Mouse (Mus musculus) midbrain, embryonic 10.5 days (tissue): ENCODE measurements around the gene Arhgef7. TPM values are rescaled to one million over a fixed set of nuclear protein-coding genes. Genes with fewer than 3 reads are reported as not detected.

Source experiments
- DNase-seq: peaks from one replicate; pipeline ENCODE4 v3.0.0-alpha.2; 2017; ENCODE audit warnings: low spot score
- H3K27ac ChIP-seq: fragments of 300-500 bp; sonication (generic); replicated peaks from 2 replicates; pipeline ENCODE4 v1.5.1; 2016; ENCODE audit warnings: mild to moderate bottlenecking
- H3K27me3 ChIP-seq: fragments of 300-500 bp; sonication (generic); 2 replicates; pipeline ENCODE4 v1.6.1; 2016; ENCODE audit warnings: low read depth, mild to moderate bottlenecking; ENCODE audit not compliant: poor library complexity, severe bottlenecking
- H3K36me3 ChIP-seq: fragments of 300-500 bp; sonication (generic); 2 replicates; pipeline ENCODE4 v1.6.1; 2016; ENCODE audit warnings: mild to moderate bottlenecking, moderate library complexity
- H3K4me1 ChIP-seq: fragments of 300-500 bp; sonication (generic); 2 replicates; pipeline ENCODE4 v1.6.1; 2016
- H3K4me3 ChIP-seq: fragments of 300-500 bp; sonication (generic); 2 replicates; pipeline ENCODE4 v1.5.1; 2016; ENCODE audit warnings: mild to moderate bottlenecking, moderate library complexity
- H3K9me3 ChIP-seq: fragments of 300-500 bp; sonication (generic); replicated peaks from 2 replicates; pipeline ENCODE4 v1.6.1; 2016; ENCODE audit warnings: mild to moderate bottlenecking
- WGBS: fragments of 180-500 bp; shearing (Covaris S2); methylation state at CpG from one replicate; pipeline ENCODE4 v1.1.7; 2016; 5-methylcytosine and 5-hydroxymethylcytosine counted together
- polyA plus RNA-seq: library from polyadenylated mRNA; unstranded; fragments of >200 nt; fragmentation: Nextera tagmentation; extraction: Ambion mirVana; gene quantifications from 2 replicates; pipeline ENCODE4 v1.2.1, GENCODE M21; 2016

Arhgef7 gene
- polyA plus RNA-seq, 1 experiment from 2014 or later = 47.4 TPM

DNA sequence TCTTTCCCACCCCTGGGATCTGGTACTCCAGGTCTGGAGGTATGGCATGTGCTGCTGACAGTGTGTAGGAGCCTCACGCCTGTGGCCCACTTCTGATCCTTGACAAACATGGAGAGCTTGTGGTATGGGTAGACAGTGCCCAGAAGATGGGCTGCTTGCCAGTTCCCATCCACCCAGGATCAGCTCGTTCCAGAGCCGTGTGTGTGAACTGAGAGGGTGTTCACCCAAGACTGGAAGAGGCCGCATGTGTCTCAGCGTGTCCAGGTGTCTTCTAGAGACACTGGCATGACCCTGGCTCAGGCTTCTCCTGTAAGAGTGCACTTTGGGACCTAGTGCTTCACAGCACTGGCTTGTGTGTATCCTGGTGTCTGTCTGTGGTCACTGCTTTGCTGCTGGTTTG lies 82.9 kb downstream of the Arhgef7 start:
- H3K27me3 ChIP-seq = no peaks in the 10 kb centered on the region
- H3K9me3 ChIP-seq = no peaks in the 10 kb centered on the region
- H3K4me3 ChIP-seq = no peak overlapping the region
- H3K36me3 ChIP-seq = peaks cover 100% of the 10 kb centered on the region
- H3K27ac ChIP-seq = no peak overlapping the region
- WGBS = 94% methylated on average over 5 of the region's 5 CpGs
- no peaks in the 10 kb centered on the region for H3K4me1 ChIP-seq
- no peak for DNase-seq

DNA sequence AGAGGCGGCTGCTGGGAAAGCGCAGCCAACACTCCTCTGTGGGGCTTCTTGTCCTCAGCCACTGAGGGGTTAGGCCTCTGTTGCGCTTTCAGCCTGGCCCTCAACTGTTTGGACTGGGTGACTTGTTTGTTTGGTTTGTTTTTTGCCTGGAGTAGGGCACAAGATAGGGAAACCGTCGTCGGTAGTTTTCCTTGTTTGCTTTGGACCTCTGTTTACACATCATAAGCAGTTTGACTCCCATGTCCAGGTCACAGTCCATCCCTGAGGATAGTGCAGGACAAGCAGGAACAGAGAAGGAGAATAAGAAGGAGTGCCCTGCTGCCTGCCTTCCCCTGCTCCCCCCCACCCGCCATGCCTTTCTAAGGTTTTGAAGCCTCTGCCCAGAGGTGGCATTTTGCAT lies 86.3 kb downstream of the Arhgef7 start:
- WGBS = 88% methylated on average over 7 of the region's 7 CpGs
- peaks cover 100% of the 10 kb centered on the region for H3K36me3 ChIP-seq
- H3K27ac ChIP-seq = no peak overlapping the region
- DNase-seq = no peak
- H3K4me3 ChIP-seq = no peak overlapping the region
- H3K9me3 ChIP-seq = no peaks in the 10 kb centered on the region
- H3K27me3 ChIP-seq = no peaks in the 10 kb centered on the region
- H3K4me1 ChIP-seq = no peaks in the 10 kb centered on the region

DNA sequence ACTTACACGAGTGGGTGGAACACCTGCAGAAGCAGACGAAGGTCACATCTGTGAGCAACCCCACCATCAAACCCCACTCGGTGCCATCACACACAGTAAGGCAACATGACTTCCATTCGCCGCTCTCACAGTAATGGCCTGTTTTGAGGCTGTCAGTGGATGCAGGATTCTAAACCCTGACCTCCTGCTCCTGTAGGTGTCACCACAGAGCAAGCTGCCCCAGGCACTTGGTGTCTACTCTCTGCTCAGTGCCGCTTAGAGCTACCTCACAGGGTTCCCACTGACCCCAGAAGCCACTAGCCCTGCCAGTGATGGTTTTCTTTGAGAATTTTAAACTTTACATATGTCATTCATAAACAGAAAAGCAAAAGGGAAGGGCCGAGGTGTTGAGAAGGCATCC lies 87.7 kb downstream of the Arhgef7 start:
- no peak overlapping the region for H3K27ac ChIP-seq
- no peak for DNase-seq
- H3K4me1 ChIP-seq = no peaks in the 10 kb centered on the region
- no peak overlapping the region for H3K4me3 ChIP-seq
- WGBS = 93% methylated on average over 7 of the region's 7 CpGs
- peaks cover 100% of the 10 kb centered on the region for H3K36me3 ChIP-seq
- no peaks in the 10 kb centered on the region for H3K27me3 ChIP-seq
- no peaks in the 10 kb centered on the region for H3K9me3 ChIP-seq

DNA sequence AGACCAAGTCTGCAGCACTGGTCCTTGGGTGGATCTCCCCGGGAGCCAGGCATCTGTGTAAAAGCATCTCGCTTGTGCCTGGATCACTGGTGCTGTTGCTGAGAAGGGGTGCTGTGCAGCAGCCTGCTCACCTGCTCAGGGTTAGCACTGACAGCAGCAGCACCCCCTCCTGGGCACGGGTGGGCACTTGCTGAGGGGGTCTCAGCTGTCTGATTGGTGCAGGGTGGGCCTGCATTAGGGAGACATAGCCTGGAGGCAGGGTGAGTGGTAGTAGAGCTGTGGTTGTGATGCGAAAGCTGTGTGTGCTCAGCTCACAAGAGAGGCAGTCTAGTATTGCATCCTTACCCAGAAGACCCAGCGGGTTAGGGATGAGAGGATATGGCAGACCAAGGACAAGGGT lies 92.6 kb downstream of the Arhgef7 start:
- Histone ChIP-seq H3K4me3 (no peak overlapping the region), H3K4me1 (no peaks in the 10 kb centered on the region), H3K9me3 (no peaks in the 10 kb centered on the region), H3K27me3 (no peaks in the 10 kb centered on the region), H3K36me3 (peaks cover 100% of the 10 kb centered on the region), H3K27ac (no peak overlapping the region)
- 92% methylated on average over 5 of the region's 5 CpGs for WGBS
- no peak for DNase-seq

DNA sequence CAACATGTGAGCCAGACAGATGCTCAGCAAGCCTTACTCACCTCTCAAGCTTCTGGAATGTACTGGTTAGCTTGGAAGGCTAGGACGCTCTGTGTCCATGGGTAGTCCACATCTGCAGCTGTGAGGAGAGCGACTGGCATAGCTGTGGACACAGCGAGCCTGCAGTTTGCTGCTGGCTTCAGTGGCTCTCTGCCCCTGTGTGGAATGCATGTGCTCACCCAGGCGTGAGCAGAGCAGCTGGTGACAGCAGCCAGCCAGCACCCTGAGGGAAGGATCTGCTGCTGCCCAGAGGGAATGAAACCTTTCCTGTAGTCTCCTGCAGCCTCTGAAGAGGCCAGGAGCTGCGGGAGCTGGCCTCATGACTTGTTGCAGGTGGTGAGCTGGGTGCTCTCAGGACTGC lies 93.0 kb downstream of the Arhgef7 start:
- Histone ChIP-seq H3K27me3 (no peaks in the 10 kb centered on the region), H3K4me3 (no peak overlapping the region), H3K9me3 (no peaks in the 10 kb centered on the region), H3K27ac (no peak overlapping the region), H3K36me3 (peaks cover 100% of the 10 kb centered on the region), H3K4me1 (no peaks in the 10 kb centered on the region)
- 84% methylated on average over 5 of the region's 5 CpGs for WGBS
- DNase-seq = no peak

DNA sequence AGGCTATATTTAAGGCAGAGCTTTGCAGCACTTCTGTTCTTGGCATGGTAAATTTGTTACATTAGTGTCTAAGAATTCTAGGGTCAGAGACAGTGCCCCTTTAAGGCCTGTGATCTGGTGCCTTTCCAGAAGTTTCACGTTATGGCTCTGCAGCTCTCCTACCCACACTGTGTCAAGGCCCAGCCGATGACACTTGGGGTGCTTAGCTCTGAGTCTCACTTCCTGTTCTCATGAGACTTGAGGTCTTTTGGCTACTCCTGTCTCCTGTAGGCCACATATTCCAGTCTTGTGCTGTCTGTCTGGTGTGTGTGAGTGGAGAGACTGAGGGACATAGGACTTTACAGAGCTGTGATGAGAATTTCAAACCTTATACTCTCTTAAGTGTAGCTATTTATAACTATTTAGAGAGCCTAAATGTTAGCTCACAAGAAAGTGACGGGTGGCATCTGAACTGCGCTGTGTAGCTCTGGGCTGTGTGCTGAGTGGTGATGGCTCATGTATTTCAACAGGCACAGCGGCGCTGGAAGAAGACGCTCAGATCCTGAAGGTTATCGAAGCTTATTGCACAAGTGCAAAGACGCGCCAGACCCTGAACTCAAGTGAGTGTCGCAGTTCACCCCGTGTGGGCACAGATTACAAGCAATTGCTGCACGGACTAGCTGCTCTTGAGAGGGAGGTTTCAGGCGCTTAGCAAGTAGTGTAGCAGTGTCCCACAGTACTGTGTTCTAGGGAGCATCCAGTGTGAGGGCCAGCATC lies 94.1 kb downstream of the Arhgef7 start:
- WGBS = 96% methylated on average over 14 of the region's 14 CpGs
- Histone ChIP-seq H3K9me3 (no peaks in the 10 kb centered on the region), H3K4me3 (no peak overlapping the region), H3K27ac (no peak overlapping the region), H3K36me3 (peaks cover 100% of the 10 kb centered on the region), H3K4me1 (no peaks in the 10 kb centered on the region), H3K27me3 (no peaks in the 10 kb centered on the region)
- no peak for DNase-seq

DNA sequence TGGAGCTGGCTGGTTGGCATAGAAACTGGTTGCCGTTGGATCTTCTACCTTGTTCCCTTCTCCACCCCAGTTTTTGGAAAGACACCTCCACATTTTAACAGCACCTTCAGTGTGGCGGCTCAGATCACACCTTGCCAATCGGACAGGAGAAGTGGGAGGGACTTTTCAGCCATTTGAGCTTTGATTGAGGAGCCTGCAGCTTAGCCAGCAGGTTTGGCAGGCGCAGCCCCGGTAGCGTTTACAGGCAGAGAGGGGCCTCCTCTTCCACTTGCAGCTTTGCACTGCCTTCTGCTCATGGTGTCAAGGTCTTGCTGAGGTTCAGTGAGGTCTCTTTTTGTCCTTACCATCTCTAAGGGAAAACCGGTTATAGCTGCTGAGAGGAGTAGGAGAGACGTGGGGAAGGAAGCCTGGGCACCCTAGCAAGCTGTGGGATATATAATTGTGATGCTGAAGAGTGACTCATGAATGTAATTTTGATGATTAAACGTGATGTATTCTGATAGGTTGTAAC lies 95.1 kb downstream of the Arhgef7 start:
- peaks cover 100% of the 10 kb centered on the region for H3K36me3 ChIP-seq
- WGBS = 90% methylated on average over 9 of the region's 9 CpGs
- no peak for DNase-seq
- H3K27me3 ChIP-seq = no peaks in the 10 kb centered on the region
- H3K27ac ChIP-seq = no peak overlapping the region
- H3K4me3 ChIP-seq = no peak overlapping the region
- no peaks in the 10 kb centered on the region for H3K4me1 ChIP-seq
- H3K9me3 ChIP-seq = no peaks in the 10 kb centered on the region

DNA sequence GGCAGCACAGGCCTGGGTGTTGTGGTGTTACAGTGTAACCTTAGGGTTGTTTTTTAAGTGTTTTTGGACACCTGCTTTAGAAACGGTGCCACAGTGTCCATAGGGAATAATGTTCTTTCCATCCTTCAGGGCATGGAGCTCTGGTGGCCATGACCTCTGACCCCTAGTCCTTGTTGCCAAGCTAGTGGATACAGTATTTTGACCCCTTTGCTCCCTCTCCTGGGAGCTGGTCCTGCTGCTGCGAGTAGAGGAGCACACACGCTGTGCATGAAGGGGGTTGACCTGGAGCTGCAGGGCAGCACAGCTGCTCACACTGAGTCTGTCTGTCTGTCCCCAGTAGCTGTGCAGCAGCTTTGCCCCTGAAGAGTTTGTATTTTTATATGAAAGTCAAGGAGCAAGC lies 98.2 kb downstream of the Arhgef7 start:
- no peak for DNase-seq
- Histone ChIP-seq H3K27me3 (no peaks in the 10 kb centered on the region), H3K36me3 (peaks cover 99% of the 10 kb centered on the region), H3K4me3 (no peak overlapping the region), H3K27ac (no peak overlapping the region), H3K9me3 (no peaks in the 10 kb centered on the region), H3K4me1 (peaks cover 9% of the 10 kb centered on the region)
- 68% methylated on average over 3 of the region's 3 CpGs for WGBS

DNA sequence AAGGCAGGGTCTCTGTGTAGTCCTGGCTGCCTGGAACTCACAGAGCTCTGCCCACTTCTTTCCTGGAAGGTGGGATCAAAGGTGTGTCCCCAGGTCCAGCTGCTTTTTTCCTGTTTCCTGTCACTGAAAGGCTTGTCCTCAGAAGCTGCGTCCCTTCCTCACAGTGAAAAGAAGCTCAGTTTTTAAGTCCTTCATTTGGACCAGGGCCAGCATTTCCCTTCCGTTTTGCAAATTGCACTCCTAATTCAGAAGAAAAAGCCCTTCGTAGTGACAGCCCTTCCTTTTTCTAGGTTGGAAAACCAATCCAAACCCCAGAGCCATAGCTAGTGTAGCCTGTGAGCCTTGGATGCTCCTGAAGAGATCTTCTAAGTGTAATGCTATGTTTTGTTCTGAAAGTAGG lies 99.8 kb downstream of the Arhgef7 start:
- H3K9me3 ChIP-seq = no peaks in the 10 kb centered on the region
- H3K4me1 ChIP-seq = peaks cover 9% of the 10 kb centered on the region
- WGBS = 91% methylated on average over 3 of the region's 3 CpGs
- H3K27ac ChIP-seq = no peak overlapping the region
- DNase-seq = no peak
- no peak overlapping the region for H3K4me3 ChIP-seq
- peaks cover 97% of the 10 kb centered on the region for H3K36me3 ChIP-seq
- H3K27me3 ChIP-seq = no peaks in the 10 kb centered on the region

DNA sequence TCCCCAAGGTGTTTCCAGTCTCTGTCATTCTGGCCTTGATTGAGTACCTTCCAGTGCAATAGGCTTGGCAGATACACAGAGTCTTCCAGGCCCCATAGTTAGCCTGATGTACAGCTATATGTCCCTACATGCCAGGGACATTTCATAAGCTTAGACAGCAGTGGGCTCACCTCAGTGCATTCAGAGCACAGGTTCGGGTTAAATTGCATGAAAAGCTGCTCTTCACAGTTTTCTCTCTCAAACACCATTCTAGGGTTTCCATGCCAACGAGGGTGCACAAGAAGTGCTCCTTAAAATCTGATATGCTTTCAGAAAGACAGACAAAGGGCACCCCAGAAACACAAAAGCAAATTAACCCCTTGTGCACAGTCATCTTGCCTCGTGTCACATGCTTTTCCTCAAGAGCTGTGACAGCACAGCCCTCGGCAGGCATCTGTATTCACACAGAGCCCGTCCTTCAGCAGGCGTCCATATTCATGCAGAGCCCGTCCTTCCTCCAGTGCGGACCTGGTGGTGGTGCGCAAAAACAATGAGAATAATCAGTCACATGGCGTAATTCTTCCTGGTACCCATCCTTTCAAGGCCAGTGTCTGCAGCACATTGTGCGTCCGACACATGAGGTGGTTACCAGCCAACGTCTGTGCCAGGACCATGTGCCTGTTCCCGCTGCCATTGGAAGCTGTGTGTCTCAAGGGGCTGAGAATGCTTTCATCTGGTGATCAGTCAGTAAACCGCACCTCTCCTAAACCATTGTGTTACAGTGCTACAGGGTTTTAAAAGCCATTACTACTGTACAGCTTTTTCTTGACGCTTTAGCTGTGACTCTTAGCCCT lies 102.9 kb downstream of the Arhgef7 start:
- H3K9me3 ChIP-seq = no peaks in the 10 kb centered on the region
- peaks cover 9% of the 10 kb centered on the region for H3K4me1 ChIP-seq
- no peak overlapping the region for H3K4me3 ChIP-seq
- 81% methylated on average over 16 of the region's 16 CpGs for WGBS
- no peaks in the 10 kb centered on the region for H3K27me3 ChIP-seq
- DNase-seq = no peak
- H3K36me3 ChIP-seq = peaks cover 97% of the 10 kb centered on the region
- H3K27ac ChIP-seq = no peak overlapping the region

DNA sequence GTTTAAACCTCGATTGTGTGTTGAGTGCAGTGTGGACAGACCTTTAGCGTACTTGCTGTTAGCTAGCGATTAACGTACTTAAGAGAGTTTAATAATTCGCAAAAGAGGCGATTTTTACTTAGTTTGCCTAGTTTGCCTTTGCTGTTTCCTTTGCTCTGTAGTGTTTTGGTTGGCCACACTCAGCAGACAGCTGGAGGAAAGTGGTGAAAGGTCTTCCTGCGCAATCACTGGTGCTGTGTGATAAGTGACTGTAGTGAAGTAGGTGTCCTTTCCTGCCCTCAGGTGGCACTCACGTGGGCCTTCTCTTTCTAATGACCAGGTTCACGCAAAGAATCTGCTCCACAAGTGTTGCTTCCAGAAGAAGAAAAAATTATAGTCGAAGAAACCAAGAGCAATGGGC lies 103.7 kb downstream of the Arhgef7 start:
- no peaks in the 10 kb centered on the region for H3K9me3 ChIP-seq
- 96% methylated on average over 10 of the region's 10 CpGs for WGBS
- no peak overlapping the region for H3K27ac ChIP-seq
- H3K4me1 ChIP-seq = peaks cover 9% of the 10 kb centered on the region
- DNase-seq = no peak
- peaks cover 96% of the 10 kb centered on the region for H3K36me3 ChIP-seq
- H3K27me3 ChIP-seq = no peaks in the 10 kb centered on the region
- H3K4me3 ChIP-seq = no peak overlapping the region

DNA sequence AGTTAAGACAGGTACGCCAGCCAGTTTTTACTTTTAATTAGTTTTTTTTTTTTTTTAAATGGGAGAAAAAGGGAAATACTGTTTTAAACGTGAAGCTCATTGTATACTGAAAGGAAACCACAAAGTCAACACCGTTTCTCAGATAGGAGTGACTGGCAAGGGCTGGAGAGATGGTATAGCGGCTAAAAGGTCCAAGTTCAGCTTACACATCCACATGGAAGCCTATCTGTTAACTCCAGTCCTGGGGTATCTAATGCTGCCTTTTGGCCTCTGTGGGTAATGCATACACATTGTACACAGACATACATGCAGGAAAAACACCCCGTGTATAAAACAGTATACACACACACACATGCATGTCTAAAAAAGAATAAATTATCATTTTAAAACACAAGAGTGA lies 104.4 kb downstream of the Arhgef7 start:
- peaks cover 9% of the 10 kb centered on the region for H3K4me1 ChIP-seq
- H3K27ac ChIP-seq = no peak overlapping the region
- 88% methylated on average over 5 of the region's 5 CpGs for WGBS
- no peaks in the 10 kb centered on the region for H3K9me3 ChIP-seq
- peaks cover 95% of the 10 kb centered on the region for H3K36me3 ChIP-seq
- no peak overlapping the region for H3K4me3 ChIP-seq
- H3K27me3 ChIP-seq = no peaks in the 10 kb centered on the region
- no peak for DNase-seq

DNA sequence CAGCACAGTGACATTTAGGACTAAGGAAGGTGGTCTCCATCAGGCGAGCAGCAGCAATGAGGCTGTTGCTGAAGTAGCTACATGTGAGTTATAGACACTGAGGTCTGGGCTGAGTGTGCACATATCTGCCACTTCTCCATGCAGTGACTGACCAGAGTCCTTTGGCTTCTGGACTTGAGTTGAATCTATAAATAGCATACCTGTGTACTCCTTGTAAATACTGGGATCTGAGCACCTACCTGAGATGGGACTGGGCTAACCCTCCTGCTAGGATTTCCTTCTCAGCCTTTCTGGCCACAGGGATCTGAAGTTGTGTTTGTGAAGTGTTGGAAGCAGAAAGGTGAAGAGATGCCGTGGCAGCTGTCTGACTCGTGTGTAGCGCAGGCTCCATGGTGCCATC lies 105.6 kb downstream of the Arhgef7 start:
- peaks cover 83% of the 10 kb centered on the region for H3K36me3 ChIP-seq
- H3K4me1 ChIP-seq = peaks cover 9% of the 10 kb centered on the region
- H3K9me3 ChIP-seq = no peaks in the 10 kb centered on the region
- no peak overlapping the region for H3K27ac ChIP-seq
- H3K27me3 ChIP-seq = no peaks in the 10 kb centered on the region
- no peak for DNase-seq
- 90% methylated on average over 4 of the region's 4 CpGs for WGBS
- no peak overlapping the region for H3K4me3 ChIP-seq
